Mouse (Mus musculus) G1E (cell line): ENCODE data around the gene Cnppd1. TPM values are rescaled to one million over a fixed set of nuclear protein-coding genes. Genes with fewer than 3 reads are reported as not detected.

ENCODE experiments used
- ATAC-seq: 2 replicates; pipeline ENCODE4 v1.8.0; 2016; ENCODE audit warnings: mild to moderate bottlenecking; ENCODE audit not compliant: insufficient number of reproducible peaks, poor library complexity, low FRiP score, severe bottlenecking; ENCODE audit errors: extremely low read depth
- DNase-seq: peaks from one replicate; pipeline ENCODE4 v3.0.0; 2012; ENCODE audit warnings: low spot score
- H3K27me3 ChIP-seq: 2 replicates; pipeline ENCODE4 v1.6.1; 2012; ENCODE audit warnings: mild to moderate bottlenecking, low read length, inconsistent platforms; ENCODE audit not compliant: insufficient read depth
- H3K36me3 ChIP-seq: replicated peaks from 2 replicates; pipeline ENCODE3; 2012; ENCODE audit warnings: mild to moderate bottlenecking, inconsistent platforms
- H3K4me1 ChIP-seq: 2 replicates; pipeline ENCODE4 v1.6.1; 2012; ENCODE audit warnings: low read depth, low read length, inconsistent platforms, mixed read lengths; ENCODE audit not compliant: insufficient read depth
- H3K4me3 ChIP-seq: 2 replicates; pipeline ENCODE4 v1.5.1; 2012; ENCODE audit warnings: low read depth, mild to moderate bottlenecking, inconsistent platforms, low read length, moderate library complexity, mixed read lengths
- H3K9me3 ChIP-seq: replicated peaks from 2 replicates; pipeline ENCODE4 v1.6.1; 2012; ENCODE audit warnings: inconsistent platforms
- CTCF ChIP-seq: IDR thresholded peaks from 2 replicates; pipeline ENCODE4 v1.5.1; 2012; ENCODE audit warnings: low read depth, low read length, inconsistent platforms, mixed read lengths
- GATA1 ChIP-seq: IDR thresholded peaks from 2 replicates; pipeline ENCODE4 v1.6.1; 2012; ENCODE audit warnings: borderline replicate concordance, low read length, inconsistent platforms, mixed read lengths
- GATA2 ChIP-seq: IDR thresholded peaks from 2 replicates; pipeline ENCODE4 v1.6.1; 2012; ENCODE audit warnings: low read depth, low read length, inconsistent platforms, borderline replicate concordance
- POLR2AphosphoS5 ChIP-seq: IDR thresholded peaks from 2 replicates; pipeline ENCODE4 v1.6.1; 2012; ENCODE audit warnings: low read depth, low read length, inconsistent platforms; ENCODE audit not compliant: insufficient replicate concordance
- TAL1 ChIP-seq: conservative IDR thresholded peaks from 2 replicates; pipeline ENCODE4 v1.6.1; 2012; ENCODE audit warnings: low read depth, low read length, inconsistent platforms, mixed read lengths
- polyA plus RNA-seq: library from polyadenylated mRNA; stranded (reverse); fragments of >175 nt; gene quantifications from 2 replicates; pipeline ENCODE4 v1.2.3, GENCODE M21; 2012
- total RNA-seq, 2 experiments: library from RNA; stranded (forward) in 1 of 2; stranded (reverse) in 1 of 2; fragments of 200-1000 nt in 1 of 2; fragments of >200 nt in 1 of 2; fragmentation: Nextera tagmentation in 1 of 2; gene quantifications; 2 replicates each; pipeline ENCODE4 v1.2.3; 2014 to 2017

The Cnppd1 gene
- total and polyA plus RNA-seq, 3 experiments: 93.4 to 140 (median 105) TPM

GRCm38 (mm10) chr1:75155837-75156236, 13.3 kb upstream of the Cnppd1 start:
- DNase-seq (no peak), ATAC-seq (no peak)
- H3K4me1 ChIP-seq: peaks cover 55% of the 10 kb centered on the region

GRCm38 (mm10) chr1:75148727-75149126, 6.2 kb upstream of the Cnppd1 start:
- no peaks in the 10 kb centered on the region for H3K27me3 ChIP-seq
- TF ChIP-seq TAL1 (no peak), GATA2 (no peak), CTCF (no peak), POLR2AphosphoS5 (no peak), GATA1 (no peak)
- no peaks in the 10 kb centered on the region for H3K9me3 ChIP-seq
- DNase-seq (no peak), ATAC-seq (no peak)
- H3K36me3 ChIP-seq: peaks cover 66% of the 10 kb centered on the region
- H3K4me3 ChIP-seq: no peak overlapping the region
- H3K4me1 ChIP-seq: peaks cover 50% of the 10 kb centered on the region

More at GRCm38 (mm10) chr1:75155837-75156236, 13.3 kb upstream of the Cnppd1 start:
- H3K27me3 ChIP-seq: no peaks in the 10 kb centered on the region
- TF ChIP-seq POLR2AphosphoS5 (no peak), TAL1 (no peak), CTCF (no peak), GATA2 (no peak), GATA1 (no peak)
- H3K36me3 ChIP-seq: peaks cover 2% of the 10 kb centered on the region
- no peak overlapping the region for H3K4me3 ChIP-seq
- no peaks in the 10 kb centered on the region for H3K9me3 ChIP-seq

- Histone ChIP-seq H3K9me3 (no peaks in the 10 kb centered on the region), H3K36me3 (peaks cover 68% of the 10 kb centered on the region), H3K27me3 (no peaks in the 10 kb centered on the region), H3K4me1 (peaks cover 55% of the 10 kb centered on the region), H3K4me3 (peak overlapping the region; percentile 13; the same call in 1 of the 2 replicates)
- TF ChIP-seq GATA2 (no peak), POLR2AphosphoS5 (no peak), TAL1 (no peak), GATA1 (no peak), CTCF (no peak)
- DNase-seq (no peak), ATAC-seq (no peak)
Observed at GRCm38 (mm10) chr1:75147411-75148135, 5.1 kb upstream of the Cnppd1 start.

- Histone ChIP-seq H3K4me3 (no peak overlapping the region; the same call in 1 of the 2 replicates), H3K9me3 (no peaks in the 10 kb centered on the region), H3K4me1 (peaks cover 72% of the 10 kb centered on the region), H3K27me3 (no peaks in the 10 kb centered on the region), H3K36me3 (peaks cover 67% of the 10 kb centered on the region)
- TF ChIP-seq CTCF: no peak
- no peak for TF ChIP-seq TAL1
- TF ChIP-seq POLR2AphosphoS5: no peak
- TF ChIP-seq GATA1: no peak
- no peak for TF ChIP-seq GATA2
- ATAC-seq (no peak), DNase-seq (no peak)
Observed at GRCm38 (mm10) chr1:75145589-75145988, 3.1 kb upstream of the Cnppd1 start.

GRCm38 (mm10) chr1:75141486-75142190, 873 bp downstream of the Cnppd1 start:
- Histone ChIP-seq H3K4me3 (peak overlapping the region; percentile 80), H3K36me3 (peaks cover 63% of the 10 kb centered on the region), H3K9me3 (no peaks in the 10 kb centered on the region), H3K27me3 (no peaks in the 10 kb centered on the region), H3K4me1 (peaks cover 89% of the 10 kb centered on the region)
- ATAC-seq: 0 out of 2 replicates have a peak, but pooled peaks have one; percentile 7
- peak; percentile 70 for DNase-seq
- TF ChIP-seq POLR2AphosphoS5 (no peak; the same call in 1 of the 2 replicates), TAL1 (no peak), CTCF (no peak), GATA1 (no peak), GATA2 (no peak)

GRCm38 (mm10) chr1:75140601-75141190, 1.8 kb downstream of the Cnppd1 start:
- Histone ChIP-seq H3K27me3 (no peaks in the 10 kb centered on the region), H3K4me1 (peaks cover 89% of the 10 kb centered on the region), H3K36me3 (peaks cover 63% of the 10 kb centered on the region), H3K9me3 (no peaks in the 10 kb centered on the region), H3K4me3 (peak overlapping the region; percentile 80)
- TF ChIP-seq GATA2: no peak
- no peak for TF ChIP-seq POLR2AphosphoS5
- TF ChIP-seq TAL1: no peak
- no peak for TF ChIP-seq GATA1
- no peak for TF ChIP-seq CTCF
- DNase-seq (no peak), ATAC-seq (no peak)
